Comparison of ENCODE assay signal across 20 mouse cellular contexts in genomic region chr3:36375722-36376121, GRCm38 (mm10).
DNase-seq lines count a peak whose midpoint lies in the region; TF ChIP-seq lines count a peak whose summit lies in the region.
"Had no signal": no experiment of that assay in that cellular context is flagged by ENCODE, and none has a peak within 500 bp of the region (broad histone marks: within the 10 kb centered on the region; RNA-seq: fewer than 3 reads in every experiment).

No protein-coding gene starts in this region.

- no peak for TF ChIP-seq POLR2A in myocyte (IDR thresholded peaks at IDR 0.05; ENCODE audit: insufficient read length, low read depth)

- DNase-seq in layer of hippocampus, adult 9-11 months = peak; percentile 12
- no peak for DNase-seq in layer of hippocampus, adult 8-10 months (ENCODE audit: low spot score in 2 of 2)
- peak; percentile 8 for DNase-seq in thymus, postnatal 0 days (ENCODE audit: low spot score)
- DNase-seq in thymus, postnatal 36 days = no peak
- no peak for DNase-seq in heart, postnatal 10 days
- DNase-seq in urinary bladder, postnatal 25 days (ENCODE audit: low spot score) = no peak
- DNase-seq: adrenal gland, postnatal 10 days; cerebellum, adult 18-20 months; cerebellum, postnatal 10 days; gastrocnemius, postnatal 10 days; heart, adult 18-20 months; heart, postnatal 14 days had no signal

- no peak for TF ChIP-seq CTCF in C2C12 (IDR thresholded peaks at IDR 0.05; ENCODE audit: control insufficient read depth, insufficient read depth, insufficient read length)

- H3K79me3 ChIP-seq in C2C12 (ENCODE audit: low read depth) = no peaks in the 10 kb centered on the region

- no peaks in the 10 kb centered on the region for H3K36me3 ChIP-seq in C2C12 (ENCODE audit: control insufficient read depth, insufficient read depth)
- no peaks in the 10 kb centered on the region for H3K36me3 ChIP-seq in myocyte (ENCODE audit: control insufficient read depth, insufficient read depth)
- H3K36me3 ChIP-seq: forebrain, embryonic 12.5 days; G1E; heart, embryonic 10.5 days; hindbrain, embryonic 10.5 days; intestine, embryonic 15.5 days had no signal

- H3K27me3 ChIP-seq in C2C12 (ENCODE audit: control insufficient read depth, insufficient read depth, insufficient read length) = no peaks in the 10 kb centered on the region
- no peaks in the 10 kb centered on the region for H3K27me3 ChIP-seq in myocyte (ENCODE audit: control insufficient read depth, insufficient read depth, insufficient read length)
- H3K27me3 ChIP-seq: forebrain, embryonic 12.5 days; intestine, embryonic 15.5 days had no signal

- H3ac ChIP-seq in C2C12 (ENCODE audit: control insufficient read depth, insufficient read length, low read depth) = no peak overlapping the region
- no peak overlapping the region for H3ac ChIP-seq in myocyte (ENCODE audit: control insufficient read depth, insufficient read length)

- H3K4me2 ChIP-seq in myocyte (ENCODE audit: low read depth) = peak overlapping the region; percentile 24
- H3K4me2 ChIP-seq: forebrain, embryonic 12.5 days; hindbrain, embryonic 14.5 days; intestine, embryonic 15.5 days had no signal

- no peaks in the 10 kb centered on the region for H3K79me2 ChIP-seq in C2C12 (ENCODE audit: control insufficient read depth, insufficient read depth)
- no peaks in the 10 kb centered on the region for H3K79me2 ChIP-seq in myocyte (ENCODE audit: control insufficient read depth, insufficient read depth)

- intact Hi-C loops in heart, postnatal 10 days (cut with DNase I) = no loop called here

- H3K4me3 ChIP-seq in C2C12 (ENCODE audit: insufficient read depth, poor library complexity, severe bottlenecking) = no peak overlapping the region
- H3K4me3 ChIP-seq in myocyte = no peak overlapping the region
- H3K4me3 ChIP-seq: forebrain, embryonic 12.5 days; heart, embryonic 10.5 days; hindbrain, embryonic 10.5 days; intestine, embryonic 15.5 days had no signal

TF ChIP-seq in C2C12, 6 proteins besides CTCF, POLR2A, EP300 and RAD21:
- TF ChIP-seq MYOD1 (IDR thresholded peaks at IDR 0.05; ENCODE audit: control insufficient read depth, insufficient read length, low read depth) (peak; percentile 10), MYOG (IDR thresholded peaks at IDR 0.05; ENCODE audit: control insufficient read depth, extremely low read depth, insufficient read length) (no peak)

TF ChIP-seq in myocyte, 11 proteins besides CTCF, POLR2A, EP300 and RAD21:
- TF ChIP-seq POLR2AphosphoS2 (IDR thresholded peaks at IDR 0.05; ENCODE audit: insufficient read length, low read depth) = no peak
- peak in 2 of 3 experiments; percentile 48 to 57 for TF ChIP-seq MYOD1 (IDR thresholded peaks at IDR 0.05; ENCODE audit: control insufficient read depth in 1 of 3, insufficient read length in 2 of 3, low read depth in 2 of 3)

Comparison
In these comparisons a context has a peak if more than half of its experiments do, and no peak if none do; other contexts are left out.
1. DNase-seq: peak in layer of hippocampus, adult 9-11 months (single experiment) and thymus, postnatal 0 days (single experiment); none in layer of hippocampus, adult 8-10 months (0 of 2), thymus, postnatal 36 days (0 of 2), heart, postnatal 10 days (0 of 2) and urinary bladder, postnatal 25 days (single experiment).